Mouse (Mus musculus): Measurements from ENCODE around the gene Omp.
A peak's percentile ranks its signal among the peaks of the same experiment; 100 is the strongest.
"Not testable (repeated sequence)": the region's sequence is repeated elsewhere in the genome, so short reads cannot be mapped to it uniquely, and the experiment has no call there.

Gene Omp

DNA sequence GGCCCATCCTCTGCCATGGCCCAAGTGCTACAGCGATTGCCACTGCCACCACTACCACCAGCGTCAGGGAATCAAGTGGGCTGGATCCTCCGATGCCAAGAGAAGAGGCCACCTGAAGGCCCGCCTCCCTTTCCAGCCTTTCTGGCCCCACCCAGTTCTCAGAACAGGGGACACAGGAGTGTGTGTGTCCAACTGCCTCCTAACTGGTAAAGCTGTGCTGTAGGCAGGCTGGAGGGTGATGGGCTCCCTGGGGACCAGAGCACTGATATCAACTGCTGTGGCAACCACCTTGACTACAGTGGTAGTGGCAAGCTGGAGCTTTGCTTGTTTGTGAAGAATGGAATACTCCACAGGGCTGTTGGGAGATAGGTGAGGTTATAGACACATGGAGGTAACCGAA, at the start of gene Omp:
Gene Omp, minus strand, starts transcription at position 101 of the 400 bp plus-strand sequence.
- no peak for DNase-seq (ENCODE audit: low spot score)

DNA sequence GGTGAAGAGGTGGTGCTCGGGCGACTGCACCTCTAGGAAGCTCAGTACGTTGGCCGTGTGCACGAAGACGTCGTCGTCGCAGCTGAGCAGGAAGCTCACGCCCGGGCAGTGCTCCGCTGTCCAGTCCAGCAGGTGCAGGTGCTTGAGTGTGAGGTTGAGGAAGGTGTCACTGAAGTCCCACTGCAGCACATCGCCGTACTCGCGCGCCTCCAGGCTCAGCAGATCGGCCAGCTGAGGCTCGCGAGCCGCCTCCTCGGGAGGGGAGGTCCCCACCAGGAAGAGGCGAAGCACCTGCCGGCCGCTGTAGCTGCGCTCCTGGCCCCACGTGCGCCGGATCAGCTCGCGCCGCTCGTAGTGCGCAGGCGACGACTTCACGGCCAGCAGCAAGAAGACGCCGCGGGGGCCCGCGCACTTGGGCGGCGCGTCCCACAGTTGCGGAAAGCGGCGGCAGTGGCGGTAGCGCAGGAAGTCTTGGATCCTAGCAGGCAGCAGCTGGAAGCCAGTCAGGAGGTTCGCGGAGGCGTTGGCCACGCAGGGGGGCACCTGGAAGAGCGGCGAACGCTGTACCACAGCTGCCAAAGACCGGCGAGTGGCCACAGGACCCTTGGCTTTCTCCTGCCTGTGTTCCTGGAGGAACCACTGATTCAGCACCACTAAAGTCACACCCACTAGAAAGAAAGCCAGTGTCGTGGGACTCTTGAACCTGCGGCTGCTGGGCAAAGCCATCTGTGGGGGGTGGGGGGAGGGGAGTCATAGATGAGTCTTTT, 48.9 kb upstream of the Omp start:
- peak; percentile 39 for DNase-seq (ENCODE audit: low spot score)

GRCm38 (mm10) chr7:98193515-98194025, 48.3 kb upstream of the Omp start:
- DNase-seq (ENCODE audit: low spot score), result peak; percentile 24

- no peak for DNase-seq (ENCODE audit: low spot score)
These were observed 46.4 kb upstream of the Omp start for GRCm38 (mm10) chr7:98191571-98192250.

DNA sequence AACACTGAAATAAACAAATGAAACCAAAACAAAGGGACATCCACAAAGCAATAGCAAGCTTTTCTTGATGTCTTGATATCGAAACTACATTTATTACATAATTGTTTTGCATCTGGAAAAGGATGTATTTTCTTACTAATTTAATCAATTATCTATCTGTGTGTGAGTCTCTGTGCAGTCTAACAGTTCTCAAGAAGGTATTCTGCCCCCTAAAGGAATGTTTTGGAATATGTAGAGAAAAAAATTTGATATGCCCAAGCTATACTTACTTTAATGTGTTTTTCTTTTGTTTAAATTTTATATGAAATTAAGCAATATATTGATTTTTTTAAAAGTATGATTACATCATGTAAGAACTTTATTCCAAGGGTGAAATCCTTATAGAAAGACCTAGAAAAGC, 45.3 kb upstream of the Omp start:
- no peak for DNase-seq (ENCODE audit: low spot score)

- no peak for DNase-seq (ENCODE audit: low spot score)
These were observed 44.4 kb upstream of the Omp start for GRCm38 (mm10) chr7:98189745-98190144.

- DNase-seq (ENCODE audit: low spot score), result no peak
These were observed 43.4 kb upstream of the Omp start for GRCm38 (mm10) chr7:98188680-98189079.

- DNase-seq (ENCODE audit: low spot score), result no peak
These were observed 42.9 kb upstream of the Omp start for GRCm38 (mm10) chr7:98188238-98188637.

GRCm38 (mm10) chr7:98187332-98187731, 42.0 kb upstream of the Omp start:
- DNase-seq (ENCODE audit: low spot score), result not testable (repeated sequence)

GRCm38 (mm10) chr7:98186637-98187036, 41.3 kb upstream of the Omp start:
- DNase-seq (ENCODE audit: low spot score), result no peak

DNA sequence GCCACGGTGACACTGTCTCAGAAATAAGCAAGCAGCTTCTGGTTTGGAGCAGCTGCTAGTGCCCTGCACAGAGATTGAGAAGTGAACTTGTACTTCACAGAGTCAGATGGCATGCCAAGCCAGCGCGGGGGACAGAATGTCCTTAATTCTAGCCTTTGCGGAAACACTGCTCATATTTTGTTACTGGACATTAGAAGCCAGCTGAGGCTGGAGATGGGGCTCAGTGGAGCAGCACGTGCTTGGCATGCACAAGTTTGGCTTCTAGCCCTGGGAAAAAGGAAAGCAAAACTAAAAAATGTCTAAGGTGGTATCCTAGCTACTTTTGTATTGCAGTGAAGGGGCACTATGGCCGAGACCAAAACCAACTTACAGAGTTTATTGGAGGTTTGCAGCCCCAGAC, 40.0 kb upstream of the Omp start:
- no peak for DNase-seq (ENCODE audit: low spot score)

DNA sequence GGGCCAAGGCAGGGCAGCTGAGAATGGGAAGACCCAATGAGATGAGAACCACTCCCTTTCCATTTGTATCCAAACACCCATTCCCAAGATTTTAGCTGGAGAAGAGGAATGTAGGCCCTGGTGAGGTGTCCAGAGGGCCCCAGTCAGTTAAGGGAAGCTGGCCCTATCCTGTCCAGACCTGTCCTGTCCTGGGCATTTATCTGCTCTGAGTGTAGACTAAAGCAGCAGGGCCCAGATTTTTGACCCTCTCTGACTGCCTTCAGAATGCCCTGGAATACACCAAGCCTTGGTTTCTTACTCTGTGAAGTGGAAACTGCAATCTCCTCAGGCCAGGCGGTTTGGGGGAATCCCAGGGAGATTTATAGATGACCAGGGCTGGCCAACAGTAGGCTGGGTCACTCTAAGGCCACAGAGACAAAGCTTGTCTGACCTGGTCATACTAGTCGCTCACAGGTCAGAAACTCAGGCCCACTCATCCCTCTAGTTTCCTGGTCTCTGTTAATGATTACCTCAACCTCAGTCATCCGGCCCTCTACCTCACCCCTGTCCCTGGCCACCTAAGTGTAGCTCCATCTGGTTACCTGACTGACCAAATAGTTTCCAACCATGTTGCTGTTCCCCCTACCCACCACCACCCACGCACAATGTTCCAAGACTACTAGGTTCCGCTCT, 33.4 kb upstream of the Omp start:
- DNase-seq (ENCODE audit: low spot score), result no peak

- DNase-seq (ENCODE audit: low spot score), result peak; percentile 54
These were observed 32.7 kb upstream of the Omp start, which contains the start of gene Capn5 for GRCm38 (mm10) chr7:98177929-98178559. TSS of gene Capn5 (minus strand) at chr7:98178274.

- DNase-seq (ENCODE audit: low spot score), result no peak
These were observed 32.2 kb upstream of the Omp start for GRCm38 (mm10) chr7:98177566-98177928.

DNA sequence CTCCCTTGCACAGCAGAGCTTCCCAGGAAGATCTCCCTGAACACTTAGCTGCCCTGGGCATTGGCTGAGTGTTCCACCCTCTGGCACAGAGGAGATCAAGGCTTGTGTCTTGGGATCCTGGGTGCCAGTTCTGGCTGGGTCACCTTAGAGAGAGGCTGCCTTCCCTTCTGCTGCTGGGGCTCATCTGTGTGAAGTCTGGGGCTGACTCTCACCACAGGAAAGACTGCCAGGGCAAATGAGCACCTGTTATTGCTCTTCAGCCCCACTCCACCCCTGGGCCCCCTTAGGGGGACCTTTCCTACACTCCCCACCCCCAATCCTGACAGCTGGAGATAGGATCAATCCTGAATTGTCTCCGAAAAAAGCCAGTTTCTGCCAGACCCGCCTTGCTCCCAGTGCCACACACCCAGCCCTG, 31.8 kb upstream of the Omp start:
- no peak for DNase-seq (ENCODE audit: low spot score)

GRCm38 (mm10) chr7:98176322-98177070, 31.2 kb upstream of the Omp start:
- no peak for DNase-seq (ENCODE audit: low spot score)

- no peak for DNase-seq (ENCODE audit: low spot score)
These were observed 29.8 kb upstream of the Omp start for GRCm38 (mm10) chr7:98174883-98175755.

DNA sequence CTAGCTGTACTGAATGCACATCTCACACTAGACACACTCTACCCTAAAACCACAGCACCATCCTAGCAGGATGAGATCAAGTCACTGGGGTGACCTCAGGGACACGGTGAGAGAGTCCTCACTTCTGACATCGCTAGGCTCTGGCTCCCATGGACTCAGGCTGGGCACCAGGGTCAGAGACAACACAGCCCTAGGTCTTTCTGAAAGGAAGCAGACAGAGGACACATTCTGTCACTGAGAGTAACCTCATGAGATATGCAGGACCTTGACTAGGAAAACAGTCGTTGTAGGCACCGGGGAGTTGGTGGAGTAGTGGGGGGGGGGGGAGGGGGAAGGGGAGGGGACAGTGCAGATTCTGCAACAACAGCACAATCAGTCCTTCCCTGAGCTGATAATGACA, 28.1 kb upstream of the Omp start:
- no peak for DNase-seq (ENCODE audit: low spot score)

DNA sequence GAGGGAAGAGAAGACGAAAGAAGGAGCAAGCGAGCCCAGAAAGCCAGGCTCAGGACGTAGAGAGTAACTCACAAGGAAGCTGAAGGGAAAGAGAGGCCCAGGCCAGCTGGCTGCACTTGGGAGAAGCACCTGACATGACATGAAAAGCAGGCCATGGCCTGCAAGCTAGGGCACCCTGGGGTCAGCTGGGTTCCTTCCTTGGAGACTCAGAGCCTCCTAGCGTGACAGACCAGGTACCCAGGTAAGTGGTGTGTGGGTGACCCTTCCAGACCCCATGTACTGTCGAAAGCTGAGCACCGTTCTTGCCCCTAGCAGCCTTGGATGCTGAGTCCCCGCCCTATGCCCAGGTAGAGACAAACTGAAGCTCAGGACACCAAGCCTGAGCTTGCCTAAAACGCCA, 27.4 kb upstream of the Omp start:
- DNase-seq (ENCODE audit: low spot score), result no peak

Data from T-cell, adult 2 months (primary cell).